Mouse (Mus musculus) heart, embryonic 11.5 days (tissue): ENCODE results near the gene Tmx2. TPM values are rescaled to one million over a fixed set of nuclear protein-coding genes. Genes with fewer than 3 reads are reported as not detected.
"Not testable (repeated sequence)": the region's sequence is repeated elsewhere in the genome, so short reads cannot be mapped to it uniquely, and the experiment has no call there.

Experiments used
- ATAC-seq: fragments of 200-750 bp; cut with Nextera tagmentation; replicated peaks from 2 replicates; pipeline ENCODE4 v1.8.0; 2017; ENCODE audit warnings: moderate library complexity; ENCODE audit not compliant: insufficient number of reproducible peaks, low FRiP score, low TSS enrichment
- H3K27ac ChIP-seq: fragments of 300-500 bp; sonication (generic); 2 replicates; pipeline ENCODE4 v1.5.1; 2014; ENCODE audit warnings: mild to moderate bottlenecking, low read depth, low read length
- H3K27me3 ChIP-seq: fragments of 300-500 bp; sonication (generic); 2 replicates; pipeline ENCODE4 v1.6.1; 2014; ENCODE audit warnings: mild to moderate bottlenecking, low read length, mixed read lengths; ENCODE audit not compliant: control insufficient read depth, insufficient read depth
- H3K36me3 ChIP-seq: fragments of 300-500 bp; sonication (generic); 2 replicates; pipeline ENCODE4 v1.6.1; 2014; ENCODE audit warnings: mild to moderate bottlenecking, low read length, moderate library complexity, mixed read lengths; ENCODE audit not compliant: control insufficient read depth, insufficient read depth
- H3K4me1 ChIP-seq: fragments of 300-500 bp; sonication (generic); 2 replicates; pipeline ENCODE4 v1.6.1; 2014; ENCODE audit warnings: low read length; ENCODE audit not compliant: control insufficient read depth, insufficient read depth
- H3K4me2 ChIP-seq: fragments of 300-500 bp; sonication (generic); 2 replicates; pipeline ENCODE4 v1.6.1; 2014; ENCODE audit warnings: mild to moderate bottlenecking, moderate library complexity
- H3K4me3 ChIP-seq: fragments of 300-500 bp; sonication (generic); 2 replicates; pipeline ENCODE4 v1.5.1; 2014; ENCODE audit warnings: low read depth, low read length
- H3K9ac ChIP-seq: fragments of 300-500 bp; sonication (generic); 2 replicates; pipeline ENCODE4 v1.6.1; 2014; ENCODE audit warnings: mild to moderate bottlenecking, low read depth, low read length, moderate library complexity
- H3K9me3 ChIP-seq: fragments of 300-500 bp; sonication (generic); replicated peaks from 2 replicates; pipeline ENCODE4 v1.6.1; 2016; ENCODE audit warnings: low read length; ENCODE audit not compliant: control insufficient read depth
- WGBS: fragments of 180-500 bp; shearing (Covaris S2); extraction: QIAGEN DNeasy Blood & Tissue Kit; methylation state at CpG from one replicate; pipeline ENCODE4 v1.1.7; 2014; ENCODE audit not compliant: insufficient replicate concordance; 5-methylcytosine and 5-hydroxymethylcytosine counted together
- polyA plus RNA-seq: library from polyadenylated mRNA; unstranded; fragments of >200 nt; fragmentation: Nextera tagmentation; extraction: Ambion mirVana; gene quantifications from 2 replicates; pipeline ENCODE4 v1.2.1, GENCODE M21; 2014

Tmx2 gene
- 144 and 175 TPM in 2 replicates for polyA plus RNA-seq

DNA sequence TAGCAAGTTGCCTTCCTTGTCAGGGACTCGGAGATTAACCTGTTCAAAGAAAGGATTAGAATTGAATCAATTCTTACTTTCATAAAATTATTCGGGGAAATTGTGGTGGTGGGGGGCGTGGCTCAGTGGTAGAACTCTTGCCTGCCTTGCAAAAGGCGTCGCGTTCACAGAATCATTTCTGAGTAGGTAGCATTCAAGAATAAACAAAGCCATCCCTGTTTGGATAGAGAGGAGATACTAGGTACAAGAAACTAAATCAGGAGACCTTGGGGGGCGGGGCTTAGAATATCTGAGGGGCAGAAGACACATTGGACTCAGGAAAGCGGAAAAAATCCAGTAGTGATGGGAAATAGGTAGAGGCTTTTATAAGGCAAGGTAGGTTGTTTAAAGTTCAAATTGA is at the start of gene Tmx2:
Gene Tmx2, minus strand, starts transcription at position 125 of the 400 bp plus-strand sequence.
- H3K36me3 ChIP-seq = peaks cover 9% of the 10 kb centered on the region
- peak within 1 kb of the TSS; percentile 87 for H3K9ac ChIP-seq
- no peak for ATAC-seq
- WGBS = 11% methylated on average over 8 of the region's 8 CpGs
- H3K4me3 ChIP-seq = peak within 1 kb of the TSS; percentile 91
- H3K27ac ChIP-seq = peak within 1 kb of the TSS; percentile 64; the same call in 1 of the 2 replicates
- peaks cover 10% of the 10 kb centered on the region for H3K4me1 ChIP-seq
- peak within 1 kb of the TSS; percentile 74 for H3K4me2 ChIP-seq
- H3K9me3 ChIP-seq = no peaks in the 10 kb centered on the region
- no peaks in the 10 kb centered on the region for H3K27me3 ChIP-seq

DNA sequence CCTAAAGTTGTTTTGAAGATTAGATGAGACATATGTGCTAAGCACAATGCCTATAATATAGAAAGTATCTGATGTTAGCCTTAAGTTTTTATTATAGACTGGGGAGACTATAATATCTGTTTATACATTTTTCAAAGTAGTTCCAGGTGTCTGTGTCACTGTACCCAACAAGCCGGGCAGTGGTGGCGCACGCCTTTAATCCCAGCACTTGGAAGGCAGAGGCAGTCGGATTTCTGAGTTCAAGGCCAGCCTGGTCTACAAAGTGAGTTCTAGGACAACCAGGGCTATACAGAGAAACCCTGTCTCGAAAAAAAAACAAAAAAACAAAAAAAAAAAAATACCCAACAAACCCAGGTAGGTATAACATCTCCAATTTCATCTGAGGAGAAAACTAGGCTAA is 49.3 kb upstream of the Tmx2 start:
- not testable (repeated sequence) for H3K9ac ChIP-seq, H3K9me3 ChIP-seq, ATAC-seq, H3K27ac ChIP-seq, H3K36me3 ChIP-seq, H3K4me3 ChIP-seq, H3K27me3 ChIP-seq, H3K4me1 ChIP-seq
- peak overlapping the region; percentile 89; the same call in 1 of the 2 replicates for H3K4me2 ChIP-seq
- WGBS = 74% methylated on average over 5 of the region's 5 CpGs

DNA sequence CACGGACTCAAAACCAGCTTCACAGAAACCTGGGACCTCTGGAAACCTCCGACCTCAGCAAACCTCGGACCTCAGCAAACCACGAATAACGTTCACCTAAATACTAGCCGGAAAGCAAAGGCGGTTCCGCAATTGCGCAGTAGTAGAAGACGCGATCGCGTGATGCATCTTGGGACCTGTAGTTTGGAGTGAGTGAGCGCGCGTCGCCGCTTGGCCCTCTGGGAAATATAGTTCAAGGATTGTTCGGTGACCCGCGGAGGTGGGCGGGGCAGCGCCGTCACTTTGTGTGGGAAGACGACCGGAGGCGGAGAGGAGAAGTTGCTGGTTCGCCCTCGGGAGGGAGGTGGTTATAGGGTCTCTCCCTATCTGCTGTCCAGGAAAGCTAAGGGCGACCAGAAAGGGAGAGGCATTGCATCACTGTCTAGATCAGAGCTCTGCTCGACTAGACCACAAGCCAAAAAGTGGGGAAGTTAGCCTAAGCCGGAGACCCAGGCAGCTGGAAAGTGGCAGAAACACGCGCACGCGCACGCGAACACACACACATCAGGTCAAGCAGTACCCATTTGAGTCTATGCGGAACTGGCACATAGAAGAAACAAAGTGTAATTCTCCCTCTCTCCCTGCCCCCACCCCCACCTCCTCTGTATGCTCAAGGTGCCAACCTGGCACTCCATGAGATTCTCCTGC is 48.4 kb upstream of the Tmx2 start, which contains the start of gene Clp1:
Gene Clp1, minus strand, starts transcription at position 179 of the 687 bp plus-strand sequence.
- Histone ChIP-seq H3K4me3 (peak within 1 kb of the TSS; percentile 72), H3K27ac (peak within 1 kb of the TSS; percentile 87), H3K9ac (peak within 1 kb of the TSS; percentile 77), H3K9me3 (no peaks in the 10 kb centered on the region), H3K36me3 (peaks cover 11% of the 10 kb centered on the region; the same call in 1 of the 2 replicates), H3K4me1 (peaks cover 6% of the 10 kb centered on the region; the same call in 1 of the 2 replicates), H3K27me3 (no peaks in the 10 kb centered on the region), H3K4me2 (peak within 1 kb of the TSS; percentile 89)
- peak; percentile 95 for ATAC-seq
- under 1% methylated on average over 39 of the region's 39 CpGs for WGBS

DNA sequence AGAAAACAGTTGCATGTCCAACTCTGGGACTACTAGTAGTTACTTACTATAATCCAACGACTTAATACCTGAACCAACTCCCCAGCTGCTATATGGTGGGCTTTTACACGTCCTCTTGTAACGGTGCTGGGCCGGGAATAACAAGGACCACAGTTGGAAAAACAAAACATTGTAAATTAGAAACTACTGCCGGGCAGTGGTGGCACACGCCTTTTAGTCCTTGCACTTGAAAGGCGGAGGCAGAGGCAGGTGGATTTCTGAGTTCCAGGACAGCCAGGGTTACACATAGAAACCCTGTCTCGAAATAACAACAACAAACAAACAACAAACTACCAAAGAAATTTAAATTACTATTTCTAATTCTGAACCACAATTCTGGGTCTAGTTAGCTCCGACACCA is 47.8 kb upstream of the Tmx2 start:
- WGBS = 4% methylated on average over 9 of the region's 9 CpGs
- Histone ChIP-seq H3K4me2 (peak overlapping the region; percentile 89), H3K4me1 (peaks cover 6% of the 10 kb centered on the region; the same call in 1 of the 2 replicates), H3K4me3 (peak overlapping the region; percentile 72), H3K36me3 (peaks cover 11% of the 10 kb centered on the region; the same call in 1 of the 2 replicates), H3K27ac (peak overlapping the region; percentile 59), H3K9ac (peak overlapping the region; percentile 77), H3K9me3 (no peaks in the 10 kb centered on the region), H3K27me3 (no peaks in the 10 kb centered on the region)
- ATAC-seq = no peak

DNA sequence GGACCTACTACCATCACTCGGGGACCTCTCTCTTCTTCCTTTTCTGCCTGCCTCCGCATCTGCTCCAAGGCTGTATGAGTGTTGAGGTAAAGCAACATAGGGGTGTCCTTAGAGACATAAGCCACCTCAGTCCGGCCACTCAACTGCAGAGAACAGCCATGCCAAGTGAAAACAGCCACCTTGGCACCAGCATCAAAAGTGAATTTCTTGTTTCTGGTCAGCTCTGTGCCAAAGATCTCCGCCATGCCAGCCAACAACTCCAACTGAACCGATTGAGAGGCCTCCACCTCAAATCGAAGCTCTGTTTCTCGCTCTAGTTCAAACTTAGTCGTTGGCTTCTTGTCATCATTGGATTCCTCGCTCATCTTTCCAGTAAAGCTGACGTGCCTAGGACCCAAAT is 46.8 kb upstream of the Tmx2 start:
- Histone ChIP-seq H3K27ac (no peak overlapping the region), H3K4me3 (peak overlapping the region; percentile 72), H3K27me3 (no peaks in the 10 kb centered on the region), H3K4me1 (peaks cover 6% of the 10 kb centered on the region; the same call in 1 of the 2 replicates), H3K9me3 (no peaks in the 10 kb centered on the region), H3K36me3 (peaks cover 11% of the 10 kb centered on the region; the same call in 1 of the 2 replicates), H3K4me2 (peak overlapping the region; percentile 89), H3K9ac (0 out of 2 replicates have a peak overlapping the region, but pooled peaks have one; percentile 77)
- WGBS = 92% methylated on average over 10 of the region's 10 CpGs
- ATAC-seq = no peak

DNA sequence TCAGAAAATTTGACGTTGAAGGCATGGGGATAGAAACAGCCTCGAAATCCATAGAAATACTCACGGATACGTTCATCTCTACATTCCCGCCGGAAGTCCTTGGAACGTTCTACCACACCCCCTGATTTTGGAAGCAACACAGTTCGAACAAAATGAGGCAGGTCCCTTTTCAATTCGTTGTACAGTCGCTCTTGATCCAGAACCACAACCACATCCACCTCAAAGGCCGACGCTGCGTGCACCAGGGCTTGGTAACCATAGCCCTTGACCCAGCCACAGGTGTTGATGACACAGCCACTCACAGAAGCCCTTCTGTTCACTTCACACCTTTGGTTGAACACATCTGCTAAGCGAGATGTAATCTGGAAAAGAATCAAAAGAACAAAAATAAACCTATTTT is 44.9 kb upstream of the Tmx2 start:
- no peak for ATAC-seq
- Histone ChIP-seq H3K9me3 (no peaks in the 10 kb centered on the region), H3K27me3 (no peaks in the 10 kb centered on the region), H3K27ac (no peak overlapping the region), H3K4me1 (peaks cover 6% of the 10 kb centered on the region; the same call in 1 of the 2 replicates), H3K4me3 (no peak overlapping the region), H3K4me2 (no peak overlapping the region), H3K36me3 (peaks cover 11% of the 10 kb centered on the region; the same call in 1 of the 2 replicates), H3K9ac (no peak overlapping the region)
- WGBS = 91% methylated on average over 14 of the region's 14 CpGs

DNA sequence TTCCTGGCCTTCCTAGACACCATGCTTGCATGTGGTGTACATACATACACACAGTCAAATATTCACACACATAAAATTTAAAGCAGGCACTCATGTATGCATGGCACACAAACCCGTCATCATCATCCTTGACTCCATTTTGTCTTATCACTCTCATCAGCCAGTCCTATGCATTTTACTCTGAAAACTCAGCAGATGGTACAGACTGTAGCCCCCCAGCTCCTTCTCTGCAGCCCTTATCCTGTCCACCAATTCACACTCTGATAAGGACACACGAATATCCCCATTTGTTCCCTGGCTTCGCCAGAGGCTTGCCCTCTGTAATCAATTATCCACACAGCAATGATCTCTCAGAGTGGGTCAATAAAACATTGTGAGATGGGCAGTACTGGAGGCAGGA is 42.2 kb upstream of the Tmx2 start:
- WGBS = 64% methylated on average over 3 of the region's 3 CpGs
- no peak overlapping the region for H3K4me2 ChIP-seq
- H3K27me3 ChIP-seq = no peaks in the 10 kb centered on the region
- peaks cover 1% of the 10 kb centered on the region; the same call in 1 of the 2 replicates for H3K4me1 ChIP-seq
- H3K9me3 ChIP-seq = no peaks in the 10 kb centered on the region
- H3K27ac ChIP-seq = no peak overlapping the region
- no peak overlapping the region for H3K4me3 ChIP-seq
- ATAC-seq = no peak
- H3K36me3 ChIP-seq = peaks cover 11% of the 10 kb centered on the region; the same call in 1 of the 2 replicates
- no peak overlapping the region for H3K9ac ChIP-seq

DNA sequence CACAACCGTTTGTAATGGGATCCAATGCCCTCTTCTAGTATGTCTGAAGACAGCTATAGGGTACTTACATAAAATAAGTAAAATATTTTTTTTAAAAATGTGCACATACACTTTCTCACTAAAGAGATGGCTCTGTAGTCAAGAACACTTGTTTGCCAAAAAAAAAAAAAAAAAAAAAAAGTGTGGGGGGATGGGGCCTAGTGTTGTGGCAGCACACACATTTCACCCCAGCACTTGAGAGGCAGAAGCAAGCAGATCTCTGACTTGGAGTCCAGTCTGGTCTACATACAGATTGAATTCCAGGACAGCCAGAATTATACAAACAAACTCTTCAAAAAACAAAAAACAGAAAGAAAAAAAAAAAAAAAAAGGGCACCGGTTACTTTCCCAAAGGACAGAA is 41.8 kb upstream of the Tmx2 start:
- no peak overlapping the region for H3K4me2 ChIP-seq
- WGBS = 75% methylated on average over 2 of the region's 2 CpGs
- H3K4me1 ChIP-seq = no peaks in the 10 kb centered on the region
- H3K27me3 ChIP-seq = no peaks in the 10 kb centered on the region
- no peaks in the 10 kb centered on the region for H3K9me3 ChIP-seq
- ATAC-seq = no peak
- no peak overlapping the region for H3K9ac ChIP-seq
- no peak overlapping the region for H3K27ac ChIP-seq
- no peak overlapping the region for H3K4me3 ChIP-seq
- peaks cover 11% of the 10 kb centered on the region; the same call in 1 of the 2 replicates for H3K36me3 ChIP-seq
